Comparison of ENCODE assay signal across 28 mouse cellular contexts in genomic region chr9:45254021-45254420, GRCm38 (mm10). TPM values are rescaled to one million over a fixed set of nuclear protein-coding genes. Genes with fewer than 3 reads are reported as not detected.
DNase-seq lines count a peak whose midpoint lies in the region; ATAC-seq lines count a peak whose summit lies in the region.
"Had no signal": no experiment of that assay in that cellular context is flagged by ENCODE, and none has a peak within 500 bp of the region (broad histone marks: within the 10 kb centered on the region; RNA-seq: fewer than 3 reads in every experiment).

No protein-coding gene starts in this region.

- peaks cover 92% of the 10 kb centered on the region for H3K36me3 ChIP-seq in megakaryocyte, embryonic 14.5 days (replicated peaks; ENCODE audit: low read length)
- H3K36me3 ChIP-seq: embryonic facial prominence, embryonic 13.5 days; embryonic facial prominence, embryonic 15.5 days; forebrain, embryonic 10.5 days; forebrain, embryonic 12.5 days had no signal

- peaks cover 100% of the 10 kb centered on the region for H3K4me1 ChIP-seq in megakaryocyte, embryonic 14.5 days
- H3K4me1 ChIP-seq: embryonic facial prominence, embryonic 13.5 days; embryonic facial prominence, embryonic 15.5 days; forebrain, embryonic 12.5 days had no signal

- ATAC-seq in megakaryocyte, adult 5-6 weeks (ENCODE audit: poor library complexity, severe bottlenecking) = no peak
- ATAC-seq: forebrain, embryonic 14.5 days; forebrain, embryonic 16.5 days had no signal

- no peaks in the 10 kb centered on the region for H3K27me3 ChIP-seq in megakaryocyte, embryonic 14.5 days (replicated peaks)
- H3K27me3 ChIP-seq: embryonic facial prominence, embryonic 15.5 days had no signal

- no peaks in the 10 kb centered on the region for H3K9me3 ChIP-seq in megakaryocyte, embryonic 14.5 days
- H3K9me3 ChIP-seq: embryonic facial prominence, embryonic 13.5 days; embryonic facial prominence, embryonic 15.5 days; forebrain, embryonic 10.5 days; forebrain, embryonic 12.5 days had no signal

- H3K4me3 ChIP-seq in megakaryocyte, embryonic 14.5 days (replicated peaks) = peak overlapping the region; percentile 76
- H3K4me3 ChIP-seq: embryonic facial prominence, embryonic 13.5 days; embryonic facial prominence, embryonic 15.5 days; erythroblast, embryonic 14.5 days; forebrain, embryonic 10.5 days; forebrain, embryonic 12.5 days had no signal

- DNase-seq in heart, adult 11 months = peak; percentile 91
- no peak for DNase-seq in heart, adult 9 months (ENCODE audit: low spot score in 2 of 2)
- DNase-seq in kidney, adult 9 months = peak; percentile 29
- DNase-seq in kidney, postnatal 14 days = no peak
- DNase-seq in mesoderm, embryonic 11.5 days (ENCODE audit: low read depth, low spot score) = peak; percentile 13
- no peak for DNase-seq in ovary, postnatal 36 days (ENCODE audit: low spot score)
- DNase-seq: adrenal gland, adult 2 months; adrenal gland, postnatal 10 days; adrenal gland, postnatal 25 days; cerebellum, adult 11 months; cerebellum, adult 18-20 months; cerebellum, adult 8-10 months; cerebellum, postnatal 36 days; embryo, embryonic 11 days had no signal

RNA-seq across cellular contexts. Expression of gene Il10ra, which starts 14.9 kb away (rescaled TPM):
- 4.8 and 7.7 TPM in 2 replicates for polyA plus RNA-seq in megakaryocyte, embryonic 14.5 days (2012; ENCODE audit: insufficient read depth, low replicate concordance)
- 33.9 and 37.2 TPM in 2 replicates for total RNA-seq in megakaryocyte, adult 5-6 weeks (2015)
- 68.7 and 77.1 TPM in 2 replicates for total RNA-seq in megakaryocyte, adult 5-6 weeks (2017)
- total RNA-seq: MEL had no signal
- polyA plus RNA-seq: C2C12 had no signal

RNA-seq across cellular contexts. Expression of gene Tmprss4, which starts 50.1 kb away (rescaled TPM):
- not detected in 2 replicates for polyA plus RNA-seq in megakaryocyte, embryonic 14.5 days (2012; ENCODE audit: insufficient read depth, low replicate concordance)
- total RNA-seq in megakaryocyte, adult 5-6 weeks (2015) = 0.34 TPM in 1 of 2 replicates, not detected in the other
- total RNA-seq in megakaryocyte, adult 5-6 weeks (2017) = 0.07 TPM in 1 of 2 replicates, not detected in the other
- total RNA-seq: adrenal gland, adult 2 months; adrenal gland, postnatal 10 days; adrenal gland, postnatal 25 days; common myeloid progenitor, adult 5-6 weeks; MEL had no signal
- polyA plus RNA-seq: adrenal gland, adult 2 months; brain, embryonic 14.5 days; C2C12; embryonic facial prominence, embryonic 11.5 days; erythroblast, embryonic 14.5 days; forebrain, embryonic 14.5 days; forebrain, embryonic 16.5 days had no signal

Comparison
In these comparisons a context has a peak if more than half of its experiments do, and no peak if none do; other contexts are left out.
1. DNase-seq: peak in heart, adult 11 months (single experiment), kidney, adult 9 months (single experiment) and mesoderm, embryonic 11.5 days (single experiment); none in heart, adult 9 months (0 of 2), kidney, postnatal 14 days (single experiment) and ovary, postnatal 36 days (single experiment).